Mouse (Mus musculus) embryonic fibroblast, embryonic 13.5 days (primary cell): ENCODE data around the gene Hadha.

Experiments used
- CTCF ChIP-seq: IDR thresholded peaks from 2 replicates; pipeline ENCODE4 v1.5.1; 2011; ENCODE audit warnings: mild to moderate bottlenecking, control low read depth, low read length, moderate library complexity, borderline replicate concordance; ENCODE audit not compliant: insufficient read depth
- POLR2A ChIP-seq: IDR thresholded peaks from 2 replicates; pipeline ENCODE4 v1.6.1; 2011; ENCODE audit warnings: low read depth, mild to moderate bottlenecking, control low read depth, low read length, moderate library complexity

DNA sequence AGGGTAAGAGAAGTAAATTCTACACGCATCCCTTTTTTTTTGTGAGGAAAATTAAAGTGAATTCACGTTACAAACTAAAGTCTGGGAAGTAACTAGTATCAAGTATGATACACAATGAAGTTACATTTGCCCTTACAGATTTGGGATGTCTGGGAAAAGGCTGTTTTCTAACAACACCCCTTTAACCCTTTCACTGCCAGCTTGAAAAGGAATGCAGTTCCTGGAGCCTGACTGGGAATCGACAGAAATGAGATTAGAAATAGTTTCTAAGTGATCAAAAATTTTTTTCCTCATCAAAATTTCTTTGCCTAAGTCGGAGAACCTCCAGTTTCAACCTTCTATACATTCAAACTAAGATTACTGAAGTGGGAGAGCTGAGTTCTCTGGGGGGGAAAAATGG lies 949 bp downstream of the Hadha start:
- no peak for TF ChIP-seq POLR2A
- TF ChIP-seq CTCF, result no peak
